Mouse (Mus musculus) C2C12 (cell line): ENCODE data around the gene Cacnb4.

Experiments used
- CTCF ChIP-seq: IDR thresholded peaks from one replicate; pipeline ENCODE4 v1.5.1; 2011; ENCODE audit not compliant: control insufficient read depth, insufficient read depth, insufficient read length
- USF1 ChIP-seq: IDR thresholded peaks from one replicate; pipeline ENCODE4 v1.6.1; 2011; ENCODE audit warnings: low read depth, mild to moderate bottlenecking, control low read depth, moderate library complexity

DNA sequence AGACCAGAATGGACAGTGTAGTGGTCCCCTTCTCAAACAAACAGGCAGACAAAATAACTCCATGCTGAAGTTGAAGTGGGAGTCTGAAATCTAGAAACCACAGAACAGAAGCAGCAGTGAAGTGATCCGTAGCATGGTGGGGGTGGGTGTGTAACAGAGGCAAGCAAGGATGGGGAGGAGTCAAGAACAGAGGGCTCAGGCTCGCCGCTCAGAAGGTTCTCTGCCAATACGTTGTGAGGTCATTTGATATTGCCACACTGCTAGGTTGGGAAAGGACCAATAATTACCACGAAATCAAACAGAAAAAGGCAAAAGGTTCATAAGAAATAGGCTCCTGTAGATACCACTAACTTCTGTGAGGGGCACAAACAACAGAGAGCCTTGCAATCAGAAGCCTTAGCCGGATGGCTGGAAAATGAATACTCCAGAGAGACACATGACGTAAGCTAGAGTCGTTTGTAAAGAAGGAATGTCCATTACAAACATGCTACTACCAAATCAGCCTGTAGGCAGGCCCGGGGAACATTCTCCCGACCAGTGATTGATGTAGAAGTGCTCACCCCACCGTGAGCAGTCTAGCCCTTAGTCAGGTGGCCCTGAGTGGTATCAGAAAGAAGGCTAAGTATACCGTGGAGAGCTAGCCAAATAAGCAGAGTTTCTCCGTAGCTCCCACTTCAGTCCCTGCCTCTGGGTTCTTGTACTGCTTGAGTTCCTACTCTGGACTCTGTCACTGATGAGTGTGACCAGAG lies 199.7 kb downstream of the Cacnb4 start:
- no peak for TF ChIP-seq USF1
- TF ChIP-seq CTCF = no peak
